Mouse (Mus musculus) spleen, adult 2 months (tissue): ENCODE data around the gene Fkbp2. TPM values are rescaled to one million over a fixed set of nuclear protein-coding genes. Genes with fewer than 3 reads are reported as not detected.

Source experiments
- DNase-seq, 2 experiments: peaks; one replicate each; pipeline versions ENCODE4 v3.0.0 to v3.0.0-alpha.2; 2012 to 2021; ENCODE audit warnings: low spot score in 2 of 2, low read depth in 1 of 2
- H3K27ac ChIP-seq: fragments of 200-500 bp; 2 replicates; pipeline ENCODE4 v1.5.1; 2012; ENCODE audit warnings: low read length, inconsistent platforms; ENCODE audit not compliant: insufficient read depth
- H3K27me3 ChIP-seq: fragments of 200-500 bp; 2 replicates; pipeline ENCODE4 v1.6.1; 2012; ENCODE audit warnings: mild to moderate bottlenecking, moderate library complexity, low read length, inconsistent platforms; ENCODE audit not compliant: control insufficient read depth, insufficient read depth
- H3K36me3 ChIP-seq: fragments of 200-500 bp; 2 replicates; pipeline ENCODE4 v1.6.1; 2012; ENCODE audit warnings: mild to moderate bottlenecking, low read length, inconsistent platforms; ENCODE audit not compliant: control insufficient read depth, insufficient read depth
- H3K4me1 ChIP-seq: fragments of 200-500 bp; 2 replicates; pipeline ENCODE4 v1.6.1; 2011; ENCODE audit warnings: inconsistent platforms; ENCODE audit not compliant: control insufficient read depth, insufficient read depth, insufficient read length
- H3K4me3 ChIP-seq: fragments of 200-500 bp; 2 replicates; pipeline ENCODE4 v1.5.1; 2011; ENCODE audit warnings: mild to moderate bottlenecking, inconsistent platforms; ENCODE audit not compliant: insufficient read depth, insufficient read length; ENCODE audit errors: extremely low read depth
- CTCF ChIP-seq: fragments of 200-500 bp; IDR thresholded peaks from 2 replicates; pipeline ENCODE4 v1.5.1; 2011; ENCODE audit warnings: mild to moderate bottlenecking, inconsistent platforms; ENCODE audit not compliant: insufficient read depth, insufficient read length, insufficient replicate concordance; ENCODE audit errors: extremely low read depth
- POLR2A ChIP-seq: fragments of 200-500 bp; IDR thresholded peaks from 2 replicates; pipeline ENCODE4 v1.6.1; 2011; ENCODE audit warnings: low read depth, low read length, inconsistent platforms
- WGBS: fragments of 180-500 bp; shearing (Covaris S2); methylation state at CpG from one replicate; pipeline ENCODE4 v1.1.7; 2018; 5-methylcytosine and 5-hydroxymethylcytosine counted together
- polyA plus RNA-seq: library from polyadenylated mRNA; depleted of rRNA; stranded (reverse); fragments of >200 nt; gene quantifications from 2 replicates; pipeline ENCODE4 v1.2.3, GENCODE M21; 2012

The Fkbp2 gene
- polyA plus RNA-seq, 1 experiment, result 22.1 TPM

DNA sequence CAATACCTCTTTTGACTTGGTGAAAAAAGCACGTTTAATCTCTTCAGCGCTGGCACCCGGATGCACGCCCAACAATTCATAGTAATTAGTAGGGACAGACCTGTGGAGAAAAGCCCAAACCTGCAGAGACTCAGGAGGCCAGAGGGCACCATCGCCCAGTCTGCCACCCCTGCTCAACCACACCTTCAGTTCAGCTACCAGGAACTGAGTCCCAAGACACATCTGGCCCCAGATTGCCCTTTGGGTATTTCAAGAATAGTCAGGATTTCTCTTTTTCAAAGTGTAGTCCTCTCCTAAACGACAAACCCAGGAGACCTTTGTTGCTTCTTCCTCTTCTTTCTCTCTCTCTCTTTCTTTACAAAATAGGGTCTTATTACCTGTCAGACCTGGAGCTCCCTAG is 10.4 kb upstream of the Fkbp2 start:
- no peak for DNase-seq
- Histone ChIP-seq H3K27me3 (no peaks in the 10 kb centered on the region), H3K36me3 (no peaks in the 10 kb centered on the region), H3K4me3 (no peak overlapping the region), H3K4me1 (peaks cover 20% of the 10 kb centered on the region), H3K27ac (no peak overlapping the region)
- WGBS, result 86% methylated on average over 6 of the region's 6 CpGs
- no peak for TF ChIP-seq CTCF
- TF ChIP-seq POLR2A, result no peak

- Histone ChIP-seq H3K36me3 (no peaks in the 10 kb centered on the region), H3K4me1 (peaks cover 8% of the 10 kb centered on the region), H3K27ac (no peak overlapping the region), H3K27me3 (no peaks in the 10 kb centered on the region), H3K4me3 (no peak overlapping the region)
- 96% methylated on average over 8 of the region's 8 CpGs for WGBS
- no peak for TF ChIP-seq CTCF
- no peak for DNase-seq
Observed at GRCm38 (mm10) chr19:6989251-6989650, 8.9 kb upstream of the Fkbp2 start.

GRCm38 (mm10) chr19:6987904-6988285 is 7.6 kb upstream of the Fkbp2 start:
- Histone ChIP-seq H3K27ac (no peak overlapping the region), H3K27me3 (no peaks in the 10 kb centered on the region), H3K4me3 (peak overlapping the region; percentile 75), H3K4me1 (peaks cover 5% of the 10 kb centered on the region), H3K36me3 (no peaks in the 10 kb centered on the region)
- DNase-seq, result no peak
- no peak for TF ChIP-seq CTCF
- whole genome bisulfite sequencing, result 14% methylated on average over 8 of the region's 8 CpGs

GRCm38 (mm10) chr19:6987061-6987903 is 7.0 kb upstream of the Fkbp2 start, which contains the start of gene Vegfb:
Gene Vegfb (minus strand): TSS chr19:6987651.
- peak in 1 of 2 experiments; percentile 61 for DNase-seq
- TF ChIP-seq CTCF (no peak), POLR2A (no peak)
- H3K4me3 ChIP-seq, result peak within 1 kb of the TSS; percentile 75
- H3K27me3 ChIP-seq, result no peaks in the 10 kb centered on the region
- WGBS, result under 1% methylated on average over 77 of the region's 85 CpGs
- H3K4me1 ChIP-seq, result peaks cover 4% of the 10 kb centered on the region
- H3K27ac ChIP-seq, result no peak within 1 kb of the TSS
- H3K36me3 ChIP-seq, result no peaks in the 10 kb centered on the region

- H3K4me1 ChIP-seq, result peaks cover 4% of the 10 kb centered on the region
- DNase-seq, result no peak
- WGBS, result 84% methylated on average over 10 of the region's 10 CpGs
- H3K36me3 ChIP-seq, result no peaks in the 10 kb centered on the region
- H3K27ac ChIP-seq, result no peak overlapping the region
- H3K27me3 ChIP-seq, result no peaks in the 10 kb centered on the region
- no peak overlapping the region for H3K4me3 ChIP-seq
- TF ChIP-seq POLR2A, result no peak
- TF ChIP-seq CTCF, result no peak
Observed at GRCm38 (mm10) chr19:6985951-6986708, 5.8 kb upstream of the Fkbp2 start.

- H3K27me3 ChIP-seq, result no peaks in the 10 kb centered on the region
- H3K27ac ChIP-seq, result no peak overlapping the region
- peaks cover 4% of the 10 kb centered on the region for H3K4me1 ChIP-seq
- no peak for DNase-seq
- no peaks in the 10 kb centered on the region for H3K36me3 ChIP-seq
- TF ChIP-seq POLR2A (no peak), CTCF (no peak)
- H3K4me3 ChIP-seq, result no peak overlapping the region
- WGBS, result 94% methylated on average over 19 of the region's 19 CpGs
Observed at GRCm38 (mm10) chr19:6985300-6985699, 5.0 kb upstream of the Fkbp2 start.

GRCm38 (mm10) chr19:6983621-6984020 is 3.3 kb upstream of the Fkbp2 start:
- H3K27ac ChIP-seq, result no peak overlapping the region
- H3K4me1 ChIP-seq, result peaks cover 10% of the 10 kb centered on the region
- no peak overlapping the region for H3K4me3 ChIP-seq
- TF ChIP-seq POLR2A (no peak), CTCF (no peak)
- no peaks in the 10 kb centered on the region for H3K27me3 ChIP-seq
- DNase-seq, result no peak
- 97% methylated on average over 5 of the region's 5 CpGs for WGBS
- H3K36me3 ChIP-seq, result no peaks in the 10 kb centered on the region
